Mouse (Mus musculus): ENCODE measurements around the gene Zfp219.
"Not testable (repeated sequence)": the region's sequence is repeated elsewhere in the genome, so short reads cannot be mapped to it uniquely, and the experiment has no call there.

Gene Zfp219

GRCm38 (mm10) chr14:52020486-52021137 is at the start of gene Zfp219:
Gene Zfp219 (minus strand): TSS chr14:52020733.
- no peak for DNase-seq (ENCODE audit: low read depth, low spot score)

DNA sequence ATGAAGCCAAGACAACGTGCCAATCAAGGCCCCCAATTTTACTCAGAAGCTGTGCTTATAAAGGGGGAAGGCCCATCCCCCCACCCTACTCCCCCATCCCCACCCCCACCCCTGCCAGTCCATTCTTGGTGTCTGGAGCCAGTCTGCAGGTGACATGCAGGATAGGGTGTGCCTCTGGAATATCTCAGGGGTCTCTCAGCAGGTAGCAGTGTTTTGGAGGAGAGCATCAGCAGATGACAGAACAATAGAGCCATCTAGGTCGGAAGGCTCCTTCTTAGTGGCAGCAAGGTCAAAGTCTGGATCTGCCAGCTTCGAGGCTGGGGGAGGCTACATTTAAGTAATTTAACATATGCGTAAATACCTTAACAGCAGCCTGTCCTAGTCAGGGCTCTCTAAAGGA is 45.6 kb upstream of the Zfp219 start:
- no peak for DNase-seq (ENCODE audit: low read depth, low spot score)

DNA sequence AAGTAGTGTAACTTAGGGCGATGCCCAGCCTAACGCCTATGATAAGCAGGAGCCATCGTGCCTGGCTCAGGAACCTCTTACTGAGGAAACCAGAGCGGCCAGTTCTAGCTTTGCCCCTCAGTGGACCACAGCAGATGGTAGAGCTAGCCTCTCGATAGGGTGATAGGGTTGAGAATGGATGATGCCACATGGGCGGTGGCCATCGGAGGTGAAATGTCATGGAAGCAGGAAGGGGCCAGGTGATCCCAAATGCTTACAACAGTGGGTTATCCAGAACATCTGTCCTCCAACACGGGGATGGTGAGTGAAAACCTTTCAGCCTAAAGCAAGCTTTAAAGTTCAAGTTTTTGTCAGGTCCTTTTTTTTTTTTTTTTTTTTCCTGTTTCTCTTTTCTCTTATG is 41.3 kb upstream of the Zfp219 start:
- no peak for DNase-seq (ENCODE audit: low read depth, low spot score)

- DNase-seq (ENCODE audit: low read depth, low spot score): no peak
These were observed 40.3 kb upstream of the Zfp219 start for GRCm38 (mm10) chr14:52060800-52061199.

GRCm38 (mm10) chr14:52059982-52060381 is 39.4 kb upstream of the Zfp219 start:
- DNase-seq (ENCODE audit: low read depth, low spot score): no peak

DNA sequence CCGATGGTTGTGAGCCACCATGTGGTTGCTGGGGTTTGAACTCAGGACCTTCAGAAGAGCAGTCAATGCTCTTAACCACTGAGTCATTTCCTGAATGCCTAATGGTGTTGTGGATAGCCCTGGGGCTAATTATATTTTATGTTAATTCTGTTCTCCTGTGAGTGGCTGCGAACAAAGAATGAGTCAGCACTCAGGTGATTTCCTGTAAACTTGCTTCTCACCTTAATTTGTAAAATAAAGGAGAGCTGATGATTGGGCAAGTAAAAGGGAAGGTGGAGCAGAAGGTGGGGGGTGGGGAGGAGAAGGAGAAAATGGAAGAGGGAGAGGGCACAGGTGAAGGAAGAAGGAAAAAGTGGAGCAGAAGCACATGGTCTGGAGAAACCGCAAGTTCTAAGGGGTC is 32.2 kb upstream of the Zfp219 start:
- DNase-seq (ENCODE audit: low read depth, low spot score): not testable (repeated sequence)

DNA sequence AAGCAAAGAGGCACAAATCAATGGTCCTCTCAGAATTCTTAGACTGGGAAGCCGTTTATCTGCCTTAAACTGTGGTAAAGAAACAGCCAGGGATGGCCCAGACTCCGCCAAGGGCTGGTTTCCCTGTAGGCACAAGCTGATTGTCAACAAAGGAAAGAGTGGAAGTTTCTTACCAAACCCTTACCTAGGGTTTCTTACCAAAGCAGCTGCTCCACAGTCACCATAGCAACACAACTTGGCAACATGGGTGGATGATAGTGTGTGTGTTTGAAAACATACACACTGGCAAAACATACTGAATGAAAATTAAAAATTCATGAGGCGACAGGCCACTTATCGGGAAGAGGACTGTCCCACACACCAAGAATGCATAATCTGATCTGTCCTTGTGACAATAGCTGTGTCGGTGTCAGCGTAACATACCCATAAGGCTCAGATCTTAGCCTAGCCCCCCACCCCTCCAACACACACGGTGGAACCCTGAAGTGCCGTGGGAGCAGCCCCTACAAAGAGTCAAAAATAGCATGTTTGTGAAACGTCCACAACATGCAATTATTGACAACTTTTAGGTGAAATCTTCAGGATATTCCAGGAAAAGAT is 25.5 kb upstream of the Zfp219 start:
- DNase-seq (ENCODE audit: low read depth, low spot score): no peak

GRCm38 (mm10) chr14:52044901-52045678 is 24.6 kb upstream of the Zfp219 start:
- no peak for DNase-seq (ENCODE audit: low read depth, low spot score)

DNA sequence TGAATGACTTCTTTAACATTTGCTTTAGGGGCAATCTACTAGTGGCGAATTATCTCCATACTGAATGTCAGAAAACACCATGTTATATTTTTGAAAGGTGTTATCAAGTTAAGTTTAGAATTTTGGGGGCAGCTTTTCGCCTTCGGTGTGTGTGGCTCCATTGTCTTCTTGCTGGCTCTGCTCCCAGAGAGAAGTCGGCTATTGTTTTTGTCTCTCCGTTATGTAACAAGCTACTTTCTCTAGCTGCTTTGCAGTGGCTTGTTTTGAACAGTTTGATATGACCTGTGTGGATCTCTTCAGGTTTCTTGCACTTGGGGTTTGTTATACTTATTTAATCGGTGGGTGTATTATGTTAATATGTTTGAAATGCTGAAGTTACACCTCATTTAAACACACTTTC is 22.9 kb upstream of the Zfp219 start:
- no peak for DNase-seq (ENCODE audit: low read depth, low spot score)

DNA sequence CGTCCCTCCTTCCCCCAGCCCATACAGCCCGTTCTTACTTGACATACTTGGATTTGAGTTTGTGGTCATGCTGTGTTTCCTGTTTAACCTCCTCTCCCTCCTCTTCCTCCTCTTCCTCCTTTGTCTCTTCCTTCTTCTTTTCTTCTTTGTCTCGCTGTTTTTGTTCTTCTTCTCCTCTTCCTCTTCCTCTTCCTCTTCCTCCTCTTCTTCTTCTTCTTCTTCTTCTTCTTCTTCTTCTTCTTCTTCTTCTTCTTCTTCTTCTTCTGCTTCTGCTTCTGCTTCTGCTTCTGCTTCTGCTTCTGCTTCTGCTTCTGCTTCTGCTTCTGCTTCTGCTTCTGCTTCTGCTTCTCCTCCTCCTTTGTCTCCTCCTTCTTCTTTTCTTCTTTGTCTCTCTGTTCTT is 21.8 kb upstream of the Zfp219 start, which contains the start of gene Olfr221:
Gene Olfr221 (minus strand): TSS at position 101 of the 400 bp plus-strand sequence.
- not testable (repeated sequence) for DNase-seq (ENCODE audit: low read depth, low spot score)

GRCm38 (mm10) chr14:52039332-52039731 is 18.8 kb upstream of the Zfp219 start:
- no peak for DNase-seq (ENCODE audit: low read depth, low spot score)

- no peak for DNase-seq (ENCODE audit: low read depth, low spot score)
These were observed 15.4 kb upstream of the Zfp219 start for GRCm38 (mm10) chr14:52035926-52036325.

DNA sequence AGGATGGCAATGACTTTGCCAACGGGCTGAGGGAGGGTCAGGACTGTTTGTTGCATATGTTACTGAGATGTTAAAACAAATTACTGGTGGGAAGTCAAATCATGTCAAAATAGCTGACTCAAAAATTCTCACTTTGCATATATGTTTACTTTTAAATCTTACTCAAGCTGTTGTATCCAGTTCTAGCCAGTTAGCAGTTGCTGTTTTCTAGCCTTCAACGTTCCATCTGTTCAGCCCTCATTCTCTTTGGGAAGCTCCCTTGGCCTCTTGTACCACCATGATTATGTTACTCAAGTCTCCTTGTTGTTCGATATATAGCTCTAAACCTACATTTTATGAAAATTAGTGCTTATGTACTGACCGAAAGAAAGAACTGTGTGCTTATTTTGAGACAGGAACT is 5.8 kb upstream of the Zfp219 start:
- DNase-seq (ENCODE audit: low read depth, low spot score): no peak

- DNase-seq (ENCODE audit: low read depth, low spot score): no peak
These were observed 3.6 kb upstream of the Zfp219 start for GRCm38 (mm10) chr14:52024133-52024532.

DNA sequence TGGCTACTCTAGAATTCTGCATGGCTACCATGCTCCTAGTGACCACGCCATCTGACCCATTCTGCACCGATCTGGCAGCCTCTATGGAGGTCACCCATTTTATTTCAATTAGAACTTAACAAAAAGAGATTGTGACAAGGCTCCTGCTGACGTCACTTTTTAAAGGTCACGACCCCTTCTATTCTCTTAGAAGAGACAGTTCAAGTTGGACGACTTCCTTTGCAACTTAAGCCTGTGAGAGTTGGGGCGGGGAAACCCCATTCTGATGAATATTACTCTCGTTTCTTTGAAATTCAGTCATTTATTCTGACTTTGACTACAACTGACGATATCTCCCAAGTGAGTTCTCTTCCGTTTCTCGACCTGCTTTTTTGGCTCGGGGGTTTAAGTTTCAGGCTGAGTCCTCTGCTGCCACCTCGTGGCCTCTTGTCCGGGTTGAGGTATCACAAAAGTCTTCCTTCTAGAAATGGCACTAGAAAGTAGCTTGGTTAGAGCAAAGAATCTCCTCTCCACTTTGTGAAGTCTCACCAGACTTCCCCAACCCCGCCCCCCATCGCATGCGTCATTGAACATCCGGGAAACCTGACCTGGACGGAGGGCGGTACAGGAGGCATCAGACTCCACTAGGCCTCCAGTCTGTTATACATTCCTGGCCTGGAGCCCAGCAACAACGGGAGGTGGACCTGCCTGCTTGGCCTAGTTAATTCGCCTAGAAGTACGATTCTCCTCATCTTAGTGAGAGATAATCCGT is 2.4 kb upstream of the Zfp219 start:
- DNase-seq (ENCODE audit: low read depth, low spot score): no peak

- no peak for DNase-seq (ENCODE audit: low read depth, low spot score)
These were observed 1.7 kb upstream of the Zfp219 start for GRCm38 (mm10) chr14:52022244-52022708.

GRCm38 (mm10) chr14:52021568-52022212 is 1.2 kb upstream of the Zfp219 start:
- no peak for DNase-seq (ENCODE audit: low read depth, low spot score)

- no peak for DNase-seq (ENCODE audit: low read depth, low spot score)
These were observed 601 bp upstream of the Zfp219 start for GRCm38 (mm10) chr14:52021138-52021529.

DNA sequence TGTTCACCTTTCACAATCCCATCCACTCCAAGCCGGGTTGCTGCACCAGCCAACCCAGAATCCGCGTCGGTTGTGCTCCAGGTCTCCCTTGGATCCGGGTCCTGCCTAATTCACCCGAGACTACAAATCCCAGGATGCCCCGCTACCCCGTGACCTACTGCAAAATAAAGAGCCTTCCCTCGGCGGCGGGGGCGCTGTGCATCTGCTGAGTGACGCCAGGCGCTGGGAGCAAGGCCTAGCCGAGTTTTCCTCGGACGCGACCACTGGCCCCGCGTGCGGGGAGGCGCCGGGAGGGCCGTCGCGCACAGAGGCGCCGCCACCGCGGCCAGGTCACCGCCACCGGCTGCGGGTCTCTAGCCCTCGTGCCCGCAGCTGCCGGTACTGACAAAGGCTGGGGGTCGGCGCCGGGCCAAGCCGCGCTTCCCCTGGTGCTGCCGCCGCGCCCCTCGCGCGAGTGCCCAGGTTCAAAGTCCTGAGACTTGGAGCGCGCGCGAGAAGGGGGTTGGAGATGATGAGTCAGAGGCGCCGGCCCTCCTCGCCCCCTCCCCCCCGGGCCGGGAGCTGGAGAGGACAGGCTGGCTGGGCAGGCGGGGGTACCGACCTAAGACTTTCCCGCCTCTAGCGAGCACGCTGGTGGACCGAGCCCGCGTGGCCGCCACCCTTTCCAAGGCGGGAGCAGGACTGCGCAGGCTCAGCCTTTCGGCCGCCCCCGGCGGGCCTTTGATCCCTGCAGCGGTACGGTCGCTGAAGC is 768 bp downstream of the Zfp219 start:
- DNase-seq (ENCODE audit: low read depth, low spot score): no peak

GRCm38 (mm10) chr14:52019051-52019589 is 1.4 kb downstream of the Zfp219 start:
- no peak for DNase-seq (ENCODE audit: low read depth, low spot score)

Measured in WW6 (cell line).